Mouse (Mus musculus) kidney, adult 11 months (tissue): ENCODE results near the gene Spata25.

Experiments
- DNase-seq: peaks from one replicate; pipeline ENCODE4 v3.0.0; 2022

Gene Spata25

DNA sequence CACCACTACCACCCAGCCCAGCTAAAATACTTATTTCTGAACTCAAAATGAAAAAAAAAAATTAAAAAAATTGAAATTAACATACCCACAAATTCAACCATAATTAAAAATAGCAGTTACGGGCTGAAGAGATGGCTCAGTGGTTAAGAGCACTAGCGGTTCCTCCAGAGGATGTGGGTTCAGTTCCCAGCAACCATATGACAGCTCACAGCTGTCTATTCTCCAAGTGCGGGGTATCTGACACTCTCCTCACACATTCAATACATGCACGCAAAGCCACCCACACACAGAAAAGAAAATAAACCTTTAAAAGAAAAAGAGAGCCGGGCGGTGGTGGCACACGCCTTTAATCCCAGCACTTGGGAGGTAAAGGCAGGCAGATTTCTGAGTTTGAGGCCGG is 21.7 kb upstream of the Spata25 start:
- no peak for DNase-seq

DNA sequence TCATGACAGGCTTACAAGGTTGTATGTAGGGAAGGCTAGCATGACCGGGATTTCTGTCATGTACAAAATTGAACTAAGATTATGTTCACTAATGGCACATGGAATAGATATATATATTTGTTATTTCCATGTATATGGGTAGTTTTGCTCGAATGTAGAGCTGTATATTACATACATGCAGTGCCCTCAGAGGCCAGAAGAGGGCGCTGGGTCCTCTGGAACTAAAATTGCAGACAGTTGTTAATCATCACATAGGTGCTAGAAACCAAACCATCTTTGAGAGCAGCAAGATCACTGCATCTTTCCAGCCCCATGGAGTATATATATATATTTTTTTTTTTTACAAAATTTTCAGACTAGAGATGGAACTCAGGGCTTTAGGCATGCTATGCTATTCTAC is 17.4 kb upstream of the Spata25 start:
- no peak for DNase-seq

DNA sequence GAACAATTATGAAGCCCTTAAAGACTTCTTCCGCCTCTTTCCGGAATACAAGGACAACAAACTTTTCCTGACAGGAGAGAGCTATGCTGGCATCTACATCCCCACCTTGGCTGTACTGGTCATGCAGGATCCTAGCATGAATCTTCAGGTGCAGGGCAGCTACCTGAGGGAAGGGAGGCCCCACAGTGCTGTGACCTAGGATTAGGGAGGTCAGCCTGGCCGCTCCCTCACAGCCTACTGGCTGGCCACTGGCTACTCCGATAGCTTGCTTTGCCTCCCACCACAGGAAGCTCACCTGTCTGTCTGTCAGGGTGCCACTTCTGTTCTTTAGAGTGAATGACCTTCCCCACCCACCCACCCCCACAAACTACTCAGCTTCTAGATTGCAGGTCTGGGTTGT is 6.8 kb upstream of the Spata25 start:
- DNase-seq = no peak

GRCm38 (mm10) chr2:164834531-164834930 is 6.2 kb upstream of the Spata25 start:
- no peak for DNase-seq

DNA sequence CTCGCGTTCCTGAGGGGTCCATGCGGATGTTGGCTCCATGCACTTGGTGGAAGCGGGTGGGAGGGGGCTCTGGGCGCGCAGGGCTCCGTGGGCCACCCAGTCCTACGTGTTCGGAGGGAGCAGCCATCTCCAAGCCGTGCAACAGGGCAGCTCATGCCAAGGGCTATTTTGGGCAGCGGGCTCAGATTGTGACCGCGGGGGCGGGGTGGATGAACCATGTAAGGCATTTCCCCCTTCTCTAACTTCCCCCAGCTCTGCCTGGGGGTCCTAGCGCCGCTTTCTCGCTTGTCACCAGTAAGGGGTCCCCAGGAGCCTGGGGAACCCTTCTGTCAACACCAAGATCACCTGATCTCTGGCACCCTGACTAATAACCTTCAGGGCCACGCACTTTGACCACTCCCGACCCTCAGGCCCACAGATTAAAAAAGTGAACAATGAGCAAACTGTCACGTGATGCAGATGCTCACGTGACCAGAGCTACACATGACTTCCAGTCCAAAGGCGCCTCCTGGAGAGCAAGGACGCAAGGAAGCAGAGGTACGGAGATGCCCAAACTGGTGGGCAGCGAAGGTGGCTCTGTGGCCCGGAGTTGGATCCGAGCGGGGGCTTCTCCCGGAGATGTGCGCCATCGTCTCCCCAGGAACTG is 5.1 kb upstream of the Spata25 start, which contains the start of gene Neurl2:
Neurl2 (minus strand) TSS at position 143 of the 646 bp plus-strand sequence.
- DNase-seq = peak; percentile 94

- DNase-seq = peak; percentile 69
Observed at GRCm38 (mm10) chr2:164832748-164833301, 4.5 kb upstream of the Spata25 start, which contains the start of gene Ctsa. TSS of gene Ctsa (plus strand) at chr2:164832873.

DNA sequence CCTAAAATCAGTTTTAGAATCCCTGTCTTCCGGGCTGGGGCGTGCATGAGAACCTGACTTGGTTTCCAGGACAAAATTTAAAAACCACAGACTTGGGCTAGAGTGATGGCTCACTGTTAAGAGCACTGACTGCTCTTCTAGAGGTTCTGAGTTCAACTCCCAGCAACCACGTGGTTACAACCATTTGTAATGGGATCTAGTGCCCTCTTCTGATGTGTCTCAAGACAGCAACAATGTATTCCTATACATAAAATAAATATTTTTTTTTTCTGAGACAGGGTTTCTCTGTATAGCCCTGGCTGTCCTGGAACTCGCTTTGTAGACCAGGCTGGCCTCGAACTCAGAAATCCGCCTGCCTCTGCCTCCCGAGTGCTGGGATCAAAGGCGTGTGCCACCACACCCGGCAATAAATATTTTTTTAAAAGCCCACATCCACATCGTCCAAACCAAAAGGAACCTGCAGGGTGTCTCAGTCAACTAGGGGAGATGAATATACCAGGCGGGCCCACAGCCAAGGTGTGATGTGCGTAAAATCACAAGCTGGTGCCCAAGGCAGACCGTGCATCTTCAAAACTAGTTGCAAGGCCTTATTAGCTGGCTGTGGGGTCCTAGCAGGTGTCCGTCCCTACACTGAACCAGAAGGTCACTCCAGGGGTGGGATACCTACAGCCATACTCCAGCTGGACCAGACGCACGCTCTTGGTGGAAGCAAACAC is 3.9 kb upstream of the Spata25 start:
- no peak for DNase-seq

DNA sequence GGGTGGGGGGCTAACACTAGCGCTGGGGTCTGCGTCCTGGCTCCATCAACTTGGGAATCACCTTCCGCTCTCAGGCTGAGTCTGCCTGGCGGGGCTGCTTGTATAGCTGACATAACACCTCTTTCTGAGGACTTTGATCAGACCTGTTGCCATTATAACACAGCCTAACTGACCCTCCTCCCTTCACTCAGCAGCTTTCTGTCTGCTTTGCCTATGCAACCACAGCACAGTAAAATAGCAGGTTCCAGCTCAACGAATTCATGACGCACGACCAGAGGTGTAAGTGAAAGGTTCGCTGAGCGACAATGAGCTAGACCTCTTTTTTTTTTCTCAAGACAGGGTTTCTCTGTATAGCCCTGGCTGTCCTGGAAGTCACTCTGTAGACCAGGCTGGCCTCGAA is 2.7 kb upstream of the Spata25 start:
- peak; percentile 33 for DNase-seq

- no peak for DNase-seq
Observed at GRCm38 (mm10) chr2:164829090-164829489, 753 bp upstream of the Spata25 start.

DNA sequence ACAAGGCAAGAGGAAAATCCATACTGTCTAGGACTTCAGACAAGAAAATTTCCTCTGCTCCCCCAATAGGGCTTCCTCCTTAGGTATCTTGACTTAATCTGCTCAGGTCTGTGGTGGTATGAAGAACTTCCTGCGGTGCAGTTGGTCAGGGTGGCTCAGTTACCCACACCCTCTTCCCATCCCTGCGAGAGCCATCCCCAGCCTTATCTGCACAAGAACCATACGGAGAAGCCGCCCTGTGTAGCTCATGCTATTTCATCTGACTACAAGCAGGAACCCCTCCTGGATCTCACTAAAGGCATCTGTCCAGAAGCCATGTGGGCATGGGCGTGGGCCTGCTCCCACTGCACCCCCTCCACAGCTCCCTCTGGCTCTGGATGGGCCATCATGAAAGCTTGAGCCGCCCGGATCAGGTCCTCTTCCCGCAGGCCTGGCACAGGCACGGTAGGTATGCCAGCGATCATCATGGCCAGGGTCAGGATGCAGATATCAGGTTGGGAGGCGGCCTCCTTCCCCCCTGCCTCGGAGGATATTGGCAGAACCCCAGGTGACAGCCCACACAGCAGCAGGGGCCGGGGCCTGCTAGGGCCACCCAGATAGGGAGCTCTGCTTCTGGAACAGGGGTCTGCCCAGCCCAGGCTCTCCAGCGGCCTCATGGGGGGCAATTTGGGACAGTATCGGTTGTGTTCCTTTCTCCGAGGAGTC is 1.0 kb downstream of the Spata25 start:
- DNase-seq = no peak

DNA sequence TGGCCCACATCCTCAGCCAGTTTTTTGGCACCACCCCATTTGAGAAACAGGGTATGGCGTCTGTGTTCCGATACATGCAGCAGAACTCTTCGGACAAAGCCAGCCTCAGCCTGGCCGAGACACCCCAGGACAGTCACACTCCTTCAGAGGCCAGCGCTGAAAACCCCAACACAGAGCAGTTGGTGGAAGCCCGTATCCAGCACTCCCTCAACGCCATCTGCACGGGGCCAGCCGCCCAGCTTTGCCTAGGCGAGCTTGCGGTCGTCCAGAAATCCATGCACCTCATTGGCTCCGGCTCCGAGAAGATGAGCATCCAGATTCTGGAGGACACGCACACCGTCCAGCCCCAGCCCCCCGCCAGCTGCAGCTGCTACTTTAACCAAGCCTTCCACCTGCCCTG is 2.8 kb downstream of the Spata25 start:
- DNase-seq = no peak

DNA sequence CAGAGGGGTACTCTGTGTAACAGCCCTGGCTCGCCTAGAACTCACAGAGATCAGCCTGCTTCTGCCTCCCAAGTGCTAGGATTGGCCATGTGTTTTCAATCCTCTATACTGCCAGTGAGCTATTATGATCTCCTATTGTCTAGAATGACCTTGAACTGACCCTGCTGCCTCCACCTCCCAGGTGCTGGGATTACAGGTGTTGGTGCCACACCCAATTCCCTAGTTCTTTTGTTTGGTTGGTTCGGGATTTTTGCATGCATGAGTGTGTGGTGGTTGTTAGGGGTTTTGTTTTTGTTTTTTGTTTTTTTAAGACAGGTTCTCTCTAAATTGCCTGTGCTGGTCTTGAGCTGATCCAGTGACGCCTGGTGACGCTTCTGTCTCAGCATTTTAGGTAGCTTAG is 4.4 kb downstream of the Spata25 start:
- no peak for DNase-seq

DNA sequence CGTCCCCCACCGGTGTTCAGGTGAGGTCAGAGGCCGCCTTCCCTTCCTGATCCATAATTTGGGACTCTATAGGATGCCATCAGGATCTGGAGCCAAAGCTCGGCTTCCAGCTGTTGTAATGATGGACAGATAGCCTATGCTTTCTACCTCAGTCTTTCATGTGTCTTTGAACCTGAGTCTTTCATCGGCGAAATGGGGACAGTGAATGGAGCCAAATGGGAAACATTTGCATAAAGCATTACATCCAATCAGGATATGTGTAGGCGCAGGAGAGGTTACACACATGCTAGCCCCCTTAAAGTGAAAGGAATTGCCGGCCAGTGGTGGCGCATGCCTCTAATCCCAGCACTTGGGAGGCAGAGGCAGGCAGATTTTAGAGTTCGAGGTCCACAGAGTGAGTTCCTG is 5.2 kb downstream of the Spata25 start:
- no peak for DNase-seq

GRCm38 (mm10) chr2:164822636-164823165 is 5.6 kb downstream of the Spata25 start, which contains the start of gene Zswim1:
TSS of gene Zswim1 (plus strand) at chr2:164822686.
- peak; percentile 99 for DNase-seq

DNA sequence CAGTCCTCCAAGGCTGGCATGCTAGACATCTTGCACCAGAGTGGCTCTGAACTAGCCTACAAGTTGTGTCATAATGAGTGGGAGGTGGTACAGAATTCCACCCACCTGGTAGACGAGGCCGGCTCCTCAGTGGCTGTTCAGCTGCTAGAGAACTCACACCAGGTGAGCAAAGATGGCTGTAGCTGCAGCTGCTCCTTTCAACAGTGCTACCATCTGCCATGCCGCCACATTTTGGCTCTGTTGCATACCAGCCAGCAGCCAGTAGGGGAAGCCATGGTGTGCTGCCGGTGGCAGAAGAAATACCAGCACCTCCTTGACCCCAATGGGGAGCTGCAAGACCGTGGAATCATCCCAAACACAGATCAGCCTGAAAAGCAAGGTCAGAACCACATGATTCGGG is 7.3 kb downstream of the Spata25 start:
- DNase-seq = no peak

DNA sequence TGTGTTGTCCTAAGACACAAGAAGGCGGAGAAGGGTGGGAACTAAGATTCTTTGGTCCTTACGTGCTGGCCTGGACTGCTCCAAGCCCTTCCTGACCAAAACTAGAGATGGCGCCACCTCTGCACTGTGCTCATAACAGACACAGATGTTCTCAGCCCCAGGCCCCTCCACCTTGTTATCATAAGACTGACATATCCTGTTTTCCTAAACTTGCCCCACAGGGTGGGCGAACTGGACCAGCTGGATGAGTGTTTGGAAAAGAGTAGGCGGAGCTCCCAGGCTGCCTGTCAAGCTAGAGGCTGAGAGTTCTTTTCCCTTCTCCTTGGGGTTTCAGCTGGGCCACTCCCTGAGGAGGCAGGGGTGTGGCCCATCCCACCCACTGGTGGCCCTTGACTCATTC is 10.6 kb downstream of the Spata25 start:
- DNase-seq = no peak

- DNase-seq = no peak
Observed at GRCm38 (mm10) chr2:164817206-164817605, 11.1 kb downstream of the Spata25 start.

- DNase-seq = no peak
Observed at GRCm38 (mm10) chr2:164815821-164816220, 12.5 kb downstream of the Spata25 start.

DNA sequence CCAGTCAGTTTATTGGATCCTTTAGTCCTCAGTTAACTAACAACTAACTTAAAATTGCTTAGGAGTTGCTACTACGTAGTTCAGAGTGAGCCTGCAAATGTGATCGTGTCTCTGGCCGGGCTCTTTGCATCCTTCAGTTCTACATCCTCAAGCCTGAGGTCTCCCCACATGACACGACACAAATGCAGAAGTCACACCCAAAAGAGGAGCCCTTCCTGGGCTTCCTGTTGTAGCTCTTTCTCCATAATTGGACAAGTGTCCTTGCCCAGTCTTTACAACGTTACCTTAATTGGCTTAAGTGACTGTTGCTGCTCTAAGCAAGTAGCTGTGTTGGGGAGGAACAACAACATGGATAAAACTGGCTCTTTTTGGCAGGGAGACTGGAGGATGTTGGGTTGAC is 13.0 kb downstream of the Spata25 start:
- DNase-seq = no peak

DNA sequence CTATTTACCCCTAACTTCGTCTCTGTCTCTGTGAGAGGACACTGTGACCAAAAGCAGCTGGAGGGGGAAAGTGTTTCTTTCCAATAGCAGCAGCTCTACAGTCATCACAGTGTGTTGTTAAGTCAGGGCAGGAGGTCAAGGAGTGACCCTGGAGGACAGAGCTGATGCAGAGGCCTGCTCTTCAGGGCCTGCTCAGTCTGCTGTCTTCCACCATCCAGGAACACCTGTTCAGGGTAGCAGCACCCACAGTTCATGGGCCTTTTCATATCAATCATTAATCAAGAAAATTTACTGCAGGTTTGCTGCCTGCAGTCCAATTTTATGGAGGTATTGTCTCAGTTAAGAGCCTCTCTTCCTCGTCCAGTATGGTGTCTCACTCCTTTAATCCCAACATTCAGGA is 14.8 kb downstream of the Spata25 start:
- DNase-seq = no peak

- DNase-seq = no peak
Observed at GRCm38 (mm10) chr2:164806614-164807013, 21.7 kb downstream of the Spata25 start.

DNA sequence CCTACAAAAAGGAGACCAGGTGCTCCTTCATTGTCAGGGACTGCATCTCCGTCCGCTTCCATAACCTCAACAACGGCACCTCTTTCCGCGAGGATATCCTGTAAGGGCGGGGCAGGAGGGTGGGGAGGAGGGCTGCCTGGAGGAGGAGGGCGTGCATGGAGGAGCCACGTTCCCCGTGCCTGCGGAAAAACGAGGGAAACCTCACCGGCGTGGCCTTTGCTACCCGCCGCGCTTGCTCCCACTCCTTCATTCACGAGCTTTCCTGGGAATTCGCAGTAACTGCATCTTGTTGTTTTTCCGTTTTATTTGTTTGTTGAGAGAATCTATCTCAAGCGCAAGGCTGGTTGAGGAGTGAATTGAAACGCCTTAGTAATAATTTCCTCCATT is 23.0 kb downstream of the Spata25 start:
- no peak for DNase-seq
